Mouse (Mus musculus): ENCODE measurements around the gene Timm23.
"Not testable (repeated sequence)": the region's sequence is repeated elsewhere in the genome, so short reads cannot be mapped to it uniquely, and the experiment has no call there.

DNA sequence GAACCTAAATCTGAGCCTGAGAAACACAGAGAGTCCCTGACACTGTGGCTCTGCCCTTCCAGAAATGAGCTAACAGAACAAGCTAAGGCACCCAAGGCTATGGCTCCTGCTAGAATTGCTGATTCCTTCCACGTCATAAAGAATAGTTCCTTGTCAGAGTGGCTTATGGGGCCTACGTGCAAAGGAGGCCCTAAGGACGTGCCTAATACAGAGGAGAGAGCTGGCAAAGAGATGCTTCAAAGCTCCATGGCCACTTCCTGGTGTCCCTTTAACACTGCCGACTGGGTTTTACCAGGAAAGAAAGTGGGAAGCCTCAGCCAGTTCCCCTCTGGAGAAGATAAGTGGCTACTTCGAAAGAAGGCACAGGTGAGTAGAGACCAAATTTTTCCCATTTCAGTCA is 25.1 kb downstream of the Timm23 start:
- TF ChIP-seq POLR2A (IDR thresholded peaks at IDR 0.05; ENCODE audit: borderline replicate concordance, low read depth, low read length); CTCF (IDR thresholded peaks at IDR 0.05; ENCODE audit: low read depth, low read length): not testable (repeated sequence)
